ENCODE assay signal across 9 mouse cellular contexts in genomic region chr15:83303656-83304484, GRCm38 (mm10). TPM values are rescaled to one million over a fixed set of nuclear protein-coding genes. Genes with fewer than 3 reads are reported as not detected.
DNase-seq lines count a peak whose midpoint lies in the region; ATAC-seq and TF ChIP-seq lines count a peak whose summit lies in the region.
"Had no signal": no experiment of that assay in that cellular context is flagged by ENCODE, and none has a peak within 500 bp of the region (broad histone marks: within the 10 kb centered on the region; RNA-seq: fewer than 3 reads in every experiment).

No protein-coding gene starts in this region.

- no peak for TF ChIP-seq EP300 in MEL (IDR thresholded peaks at IDR 0.05; ENCODE audit: low read depth in 1 of 2, low read length in 2 of 2)
- TF ChIP-seq EP300 in heart, postnatal 0 days (IDR thresholded peaks at IDR 0.05; ENCODE audit: low read depth), result no peak

- TF ChIP-seq RAD21 in MEL (IDR thresholded peaks at IDR 0.05; ENCODE audit: low read depth, low read length), result no peak

- intact Hi-C loops in gastrocnemius, postnatal 14 days (cut with DNase I; ENCODE audit: low total_unique reads), result no loop called here

- 76% methylated on average over 13 of the region's 13 CpGs for WGBS in heart, postnatal 0 days
- WGBS in lung, embryonic 14.5 days, result 69% methylated on average over 13 of the region's 13 CpGs

- TF ChIP-seq CTCF in MEL (IDR thresholded peaks at IDR 0.05 in 2 of 3, conservative IDR thresholded peaks at IDR 0.05 in 1 of 3; ENCODE audit: control insufficient read depth in 1 of 3, insufficient read depth in 1 of 3, low read depth in 2 of 3, low read length in 3 of 3, poor library complexity in 1 of 3, severe bottlenecking in 1 of 3), result no peak
- TF ChIP-seq CTCF in heart, postnatal 0 days (IDR thresholded peaks at IDR 0.05; ENCODE audit: low read depth), result no peak
- TF ChIP-seq CTCF in lung, embryonic 14.5 days (IDR thresholded peaks at IDR 0.05; ENCODE audit: low read depth), result no peak

- H3K4me2 ChIP-seq in heart, postnatal 0 days (ENCODE audit: low read depth, low read length), result no peak overlapping the region
- no peak overlapping the region for H3K4me2 ChIP-seq in lung, embryonic 14.5 days
- H3K4me2 ChIP-seq: limb, embryonic 13.5 days had no signal

- H3K4me3 ChIP-seq in MEL (ENCODE audit: control insufficient read depth in 1 of 2, insufficient read depth in 1 of 2, low read depth in 2 of 2, low read length in 2 of 2), result no peak overlapping the region
- H3K4me3 ChIP-seq in heart, postnatal 0 days (ENCODE audit: low read depth, low read length), result no peak overlapping the region
- no peak overlapping the region for H3K4me3 ChIP-seq in lung, embryonic 14.5 days (ENCODE audit: low read depth, low read length)
- H3K4me3 ChIP-seq: limb, embryonic 13.5 days had no signal

- H3K9ac ChIP-seq in MEL (ENCODE audit: control insufficient read depth, low read depth, low read length, poor library complexity, severe bottlenecking), result no peak overlapping the region
- H3K9ac ChIP-seq in heart, postnatal 0 days (replicated peaks; ENCODE audit: low read depth, low read length), result no peak overlapping the region
- no peak overlapping the region for H3K9ac ChIP-seq in lung, embryonic 14.5 days
- H3K9ac ChIP-seq: limb, embryonic 13.5 days had no signal

- DNase-seq in gastrocnemius, postnatal 25 days, result peak; percentile 32
- DNase-seq in gastrocnemius, postnatal 10 days, result no peak
- peak; percentile 46 for DNase-seq in MEL (ENCODE audit: low read depth, low spot score)
- peak; percentile 34 for DNase-seq in heart, postnatal 0 days (ENCODE audit: low spot score)
- peak; percentile 77 for DNase-seq in lung, embryonic 14.5 days
- DNase-seq in frontal cortex, postnatal 10 days (ENCODE audit: low spot score in 2 of 2), result no peak
- no peak for DNase-seq in gastrocnemius, postnatal 14 days
- DNase-seq in layer of hippocampus, postnatal 14 days (ENCODE audit: low spot score in 2 of 2), result no peak

- no peaks in the 10 kb centered on the region for H3K9me3 ChIP-seq in MEL (replicated peaks; ENCODE audit: insufficient read depth, low read length)
- H3K9me3 ChIP-seq in heart, postnatal 0 days (replicated peaks; ENCODE audit: control insufficient read depth, low read length), result no peaks in the 10 kb centered on the region
- no peaks in the 10 kb centered on the region for H3K9me3 ChIP-seq in lung, embryonic 14.5 days (ENCODE audit: low read depth, low read length)
- H3K9me3 ChIP-seq: limb, embryonic 13.5 days had no signal

- no peaks in the 10 kb centered on the region; a peak in 1 of 4 replicates for H3K36me3 ChIP-seq in MEL (ENCODE audit: control insufficient read depth in 1 of 2, insufficient read depth in 2 of 2, low read length in 2 of 2)
- peaks cover 59% of the 10 kb centered on the region for H3K36me3 ChIP-seq in heart, postnatal 0 days (replicated peaks; ENCODE audit: control insufficient read depth, insufficient read depth, low read length)
- H3K36me3 ChIP-seq in lung, embryonic 14.5 days (ENCODE audit: insufficient read depth), result peaks cover 71% of the 10 kb centered on the region

- H3K79me2 ChIP-seq in MEL (ENCODE audit: control insufficient read depth, insufficient read depth, low read length, poor library complexity), result no peaks in the 10 kb centered on the region

- no peaks in the 10 kb centered on the region for H3K27me3 ChIP-seq in MEL (ENCODE audit: control insufficient read depth in 1 of 2, insufficient read depth in 2 of 2, low read length in 2 of 2)
- no peaks in the 10 kb centered on the region for H3K27me3 ChIP-seq in heart, postnatal 0 days (ENCODE audit: control insufficient read depth, insufficient read depth, low read length)
- no peaks in the 10 kb centered on the region for H3K27me3 ChIP-seq in lung, embryonic 14.5 days (ENCODE audit: insufficient read depth, low read length)
- H3K27me3 ChIP-seq: limb, embryonic 13.5 days had no signal

- peak; percentile 40; the same call in 1 of the 2 replicates for ATAC-seq in heart, postnatal 0 days (ENCODE audit: insufficient read depth, low read depth)
- ATAC-seq in lung, embryonic 14.5 days (ENCODE audit: insufficient read depth), result peak; percentile 39; the same call in 1 of the 2 replicates

- no peak overlapping the region for H3K27ac ChIP-seq in MEL (ENCODE audit: control insufficient read depth, low read depth, low read length)
- peak overlapping the region; percentile 43; the same call in 1 of the 2 replicates for H3K27ac ChIP-seq in heart, postnatal 0 days (ENCODE audit: low read depth)
- H3K27ac ChIP-seq in lung, embryonic 14.5 days (ENCODE audit: low read depth), result peak overlapping the region; percentile 20; the same call in 1 of the 2 replicates
- H3K27ac ChIP-seq: limb, embryonic 13.5 days had no signal

- no peak for TF ChIP-seq POLR2A in MEL (IDR thresholded peaks at IDR 0.05; ENCODE audit: control insufficient read depth in 1 of 2, insufficient read depth in 1 of 2, low read depth in 1 of 2, low read length in 2 of 2, poor library complexity in 1 of 2)

- H3K4me1 ChIP-seq in MEL (ENCODE audit: control insufficient read depth in 1 of 2, insufficient read depth in 2 of 2, low read length in 2 of 2), result no peaks in the 10 kb centered on the region
- H3K4me1 ChIP-seq in heart, postnatal 0 days (ENCODE audit: control insufficient read depth, insufficient read depth), result peaks cover 9% of the 10 kb centered on the region; the same call in 1 of the 2 replicates
- H3K4me1 ChIP-seq in lung, embryonic 14.5 days (ENCODE audit: insufficient read depth), result peaks cover 4% of the 10 kb centered on the region; the same call in 1 of the 2 replicates

TF ChIP-seq in MEL, 35 proteins besides CTCF, POLR2A, EP300 and RAD21:
- no peak for TF ChIP-seq MXI1 (IDR thresholded peaks at IDR 0.05; ENCODE audit: low read depth, low read length)
- no peak for TF ChIP-seq SIN3A (IDR thresholded peaks at IDR 0.05; ENCODE audit: low read length)
- TF ChIP-seq MYC (IDR thresholded peaks at IDR 0.05; ENCODE audit: low read depth, low read length), result no peak
- TF ChIP-seq CHD1 (IDR thresholded peaks at IDR 0.05; ENCODE audit: low read depth, low read length), result no peak
- TF ChIP-seq MEF2A (IDR thresholded peaks at IDR 0.05; ENCODE audit: extremely low read depth, insufficient replicate concordance, low read depth, low read length, poor library complexity, severe bottlenecking), result no peak
- no peak for TF ChIP-seq ZC3H11A (IDR thresholded peaks at IDR 0.05; ENCODE audit: low read depth, low read length)
- no peak for TF ChIP-seq TAL1 (IDR thresholded peaks at IDR 0.05; ENCODE audit: low read length)
- TF ChIP-seq MAZ (IDR thresholded peaks at IDR 0.05; ENCODE audit: low read depth, low read length), result no peak
- TF ChIP-seq USF2 (IDR thresholded peaks at IDR 0.05; ENCODE audit: borderline replicate concordance in 1 of 2, insufficient read depth in 1 of 2, low read depth in 1 of 2, low read length in 2 of 2), result no peak
- TF ChIP-seq CHD2 (IDR thresholded peaks at IDR 0.05; ENCODE audit: low read length), result no peak
- no peak for TF ChIP-seq RCOR1 (IDR thresholded peaks at IDR 0.05; ENCODE audit: low read depth, low read length)
- no peak for TF ChIP-seq ZMIZ1 (IDR thresholded peaks at IDR 0.05; ENCODE audit: low read depth, low read length)
- TF ChIP-seq TBP (IDR thresholded peaks at IDR 0.05; ENCODE audit: low read depth, low read length), result no peak
- no peak for TF ChIP-seq GABPA (IDR thresholded peaks at IDR 0.05; ENCODE audit: low read depth, low read length)
- TF ChIP-seq ELF1 (IDR thresholded peaks at IDR 0.05; ENCODE audit: low read depth, low read length), result no peak
- TF ChIP-seq TCF12 (IDR thresholded peaks at IDR 0.05; ENCODE audit: low read depth, low read length), result no peak
- TF ChIP-seq KAT2A (conservative IDR thresholded peaks at IDR 0.05; ENCODE audit: low read depth, low read length), result no peak
- TF ChIP-seq MAX (IDR thresholded peaks at IDR 0.05; ENCODE audit: low read length), result no peak

RNA-seq across cellular contexts. Expression of gene Arfgap3, which starts 46.2 kb away (rescaled TPM):
- total RNA-seq in gastrocnemius, postnatal 25 days (2021), result 1 to 10 TPM; 5.8 to 9.6 TPM
- total RNA-seq in gastrocnemius, postnatal 10 days (2021), result 10 to 100 TPM; 12.3 to 16.0 TPM
- 8.2 and 8.6 TPM in 2 replicates for total RNA-seq in MEL (2012; rRNA removed)
- polyA plus RNA-seq in MEL (2012; ENCODE audit: insufficient read depth in 1 of 2, insufficient read length in 2 of 2, low read depth in 1 of 2, low replicate concordance in 2 of 2, missing spikeins in 1 of 2), result 10 to 100 TPM in 1 of 2 experiments, not detected in 1; 12.4 TPM
- total RNA-seq in heart, postnatal 0 days (2014; rRNA removed; ENCODE audit: low replicate concordance), result 86.9 and 112 TPM in 2 replicates
- polyA plus RNA-seq in heart, postnatal 0 days (2015; fragmentation: Nextera tagmentation; extraction: Ambion mirVana), result 22.4 and 25.4 TPM in 2 replicates
- polyA plus RNA-seq in lung, embryonic 14.5 days (2014; fragmentation: Nextera tagmentation; extraction: Ambion mirVana), result 37.7 and 41.3 TPM in 2 replicates
- 10 to 100 TPM in 1 of 2 experiments, 1 to 10 TPM in 1; 9.7 to 10.0 TPM for total RNA-seq in gastrocnemius, postnatal 14 days (2021)
- 10 to 100 TPM; 17.1 to 21.1 TPM for total RNA-seq in layer of hippocampus, postnatal 14 days (2021)

RNA-seq across cellular contexts. Expression of gene A4galt, which starts 52.3 kb away (rescaled TPM):
- total RNA-seq in gastrocnemius, postnatal 25 days (2021), result 1 to 10 TPM; 3.7 to 4.3 TPM
- total RNA-seq in gastrocnemius, postnatal 10 days (2021), result 1 to 10 TPM; 5.3 to 7.0 TPM
- not detected in 2 replicates for total RNA-seq in MEL (2012; rRNA removed)
- not detected for polyA plus RNA-seq in MEL (2012; ENCODE audit: insufficient read depth in 1 of 2, insufficient read length in 2 of 2, low read depth in 1 of 2, low replicate concordance in 2 of 2, missing spikeins in 1 of 2)
- total RNA-seq in heart, postnatal 0 days (2014; rRNA removed; ENCODE audit: low replicate concordance), result 3.0 and 3.2 TPM in 2 replicates
- polyA plus RNA-seq in heart, postnatal 0 days (2015; fragmentation: Nextera tagmentation; extraction: Ambion mirVana), result 1.6 and 2.0 TPM in 2 replicates
- 2.4 TPM in 2 replicates for polyA plus RNA-seq in lung, embryonic 14.5 days (2014; fragmentation: Nextera tagmentation; extraction: Ambion mirVana)
- 1 to 10 TPM; 5.7 to 7.4 TPM for total RNA-seq in gastrocnemius, postnatal 14 days (2021)
- total RNA-seq in layer of hippocampus, postnatal 14 days (2021), result 1 to 10 TPM; 1.8 to 1.9 TPM

Comparison
In these comparisons a context has a peak if more than half of its experiments do, and no peak if none do; other contexts are left out.
1. DNase-seq: peak in gastrocnemius, postnatal 25 days (single experiment), MEL (single experiment), heart, postnatal 0 days (single experiment) and lung, embryonic 14.5 days (single experiment); none in gastrocnemius, postnatal 10 days (single experiment), frontal cortex, postnatal 10 days (0 of 2), gastrocnemius, postnatal 14 days (single experiment) and layer of hippocampus, postnatal 14 days (0 of 2).